Mouse (Mus musculus) E14TG2a.4 (cell line): ENCODE measurements at regions not wholly inside any gene's neighbourhood (a gene's known extent, or its start where the extent isn't known, plus 50 kb on each side); places are given as distances from the start of the nearest gene placed in this dataset.

ENCODE experiments used
- H3K27me3 ChIP-seq: 2 replicates; pipeline ENCODE4 v1.6.1; 2014; ENCODE audit warnings: low read length, control low read depth; ENCODE audit not compliant: insufficient read depth
- H3K36me3 ChIP-seq: 2 replicates; pipeline ENCODE4 v1.6.1; 2014; ENCODE audit warnings: low read length, control low read depth; ENCODE audit not compliant: insufficient read depth
- H3K4me1 ChIP-seq: replicated peaks from 2 replicates; pipeline ENCODE4 v1.6.1; 2014; ENCODE audit warnings: low read depth, low read length, control low read depth
- H3K4me3 ChIP-seq: replicated peaks from 2 replicates; pipeline ENCODE4 v1.5.1; 2014; ENCODE audit warnings: mild to moderate bottlenecking, low read length
- H3K9me3 ChIP-seq: 2 replicates; pipeline ENCODE4 v1.6.1; 2014; ENCODE audit warnings: low read length, control low read depth
- CTCF ChIP-seq: conservative IDR thresholded peaks from 2 replicates; pipeline ENCODE4 v1.5.1; 2014; ENCODE audit warnings: low read length
- NANOG ChIP-seq: IDR thresholded peaks from 2 replicates; pipeline ENCODE4 v1.6.1; 2014; ENCODE audit warnings: borderline replicate concordance, low read length, mixed read lengths
- POU5F1 ChIP-seq: IDR thresholded peaks from 2 replicates; pipeline ENCODE4 v1.6.1; 2014; ENCODE audit warnings: low read length, borderline replicate concordance

- Histone ChIP-seq H3K4me3 (no peak overlapping the region), H3K4me1 (no peaks in the 10 kb centered on the region), H3K36me3 (no peaks in the 10 kb centered on the region), H3K9me3 (no peaks in the 10 kb centered on the region), H3K27me3 (no peaks in the 10 kb centered on the region)
- TF ChIP-seq NANOG = no peak
- TF ChIP-seq POU5F1 = no peak
- TF ChIP-seq CTCF = no peak
Observed at GRCm38 (mm10) chr15:62492350-62492749, 1352.6 kb downstream of the Gsdmc2 start.

- Histone ChIP-seq H3K9me3 (no peaks in the 10 kb centered on the region), H3K4me3 (no peak overlapping the region), H3K36me3 (no peaks in the 10 kb centered on the region), H3K27me3 (no peaks in the 10 kb centered on the region), H3K4me1 (no peaks in the 10 kb centered on the region)
- no peak for TF ChIP-seq NANOG
- TF ChIP-seq CTCF = no peak
- no peak for TF ChIP-seq POU5F1
Observed at GRCm38 (mm10) chr15:62490548-62490947, 1354.4 kb downstream of the Gsdmc2 start.

DNA sequence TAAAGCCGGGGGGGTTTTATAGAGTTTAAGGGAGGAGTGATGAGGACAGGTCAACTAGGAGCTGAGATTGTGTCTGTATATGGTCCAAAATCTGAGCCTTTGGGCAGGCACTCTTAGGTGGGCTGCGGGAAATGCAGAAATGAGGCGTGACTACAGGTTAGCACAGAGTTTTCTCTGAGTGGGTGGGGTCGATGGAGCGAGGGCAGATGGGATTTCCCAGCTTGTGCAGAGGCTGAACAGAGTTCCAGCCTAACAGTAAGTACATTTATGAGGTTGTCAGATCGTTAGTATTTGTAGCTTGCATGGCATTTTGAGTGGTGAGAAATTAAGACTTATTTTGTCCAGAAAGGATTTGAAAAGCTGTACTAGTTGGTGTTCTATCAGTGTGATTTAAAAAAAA lies 1358.4 kb downstream of the Gsdmc2 start:
- no peaks in the 10 kb centered on the region for H3K36me3 ChIP-seq
- TF ChIP-seq POU5F1 (no peak), CTCF (no peak), NANOG (no peak)
- no peaks in the 10 kb centered on the region for H3K9me3 ChIP-seq
- H3K4me1 ChIP-seq = no peaks in the 10 kb centered on the region
- no peaks in the 10 kb centered on the region for H3K27me3 ChIP-seq
- H3K4me3 ChIP-seq = no peak overlapping the region

GRCm38 (mm10) chr15:62484350-62484749 lies 1360.6 kb downstream of the Gsdmc2 start:
- TF ChIP-seq POU5F1 (no peak), CTCF (no peak), NANOG (no peak)
- Histone ChIP-seq H3K4me3 (no peak overlapping the region), H3K27me3 (no peaks in the 10 kb centered on the region), H3K9me3 (no peaks in the 10 kb centered on the region), H3K36me3 (no peaks in the 10 kb centered on the region), H3K4me1 (no peaks in the 10 kb centered on the region)

GRCm38 (mm10) chr15:62483534-62483933 lies 1361.4 kb downstream of the Gsdmc2 start:
- Histone ChIP-seq H3K4me1 (no peaks in the 10 kb centered on the region), H3K4me3 (no peak overlapping the region), H3K9me3 (no peaks in the 10 kb centered on the region), H3K36me3 (no peaks in the 10 kb centered on the region), H3K27me3 (no peaks in the 10 kb centered on the region)
- TF ChIP-seq POU5F1 = no peak
- no peak for TF ChIP-seq CTCF
- TF ChIP-seq NANOG = no peak

GRCm38 (mm10) chr15:62482357-62482756 lies 1362.6 kb downstream of the Gsdmc2 start:
- H3K36me3 ChIP-seq = no peaks in the 10 kb centered on the region
- no peaks in the 10 kb centered on the region for H3K9me3 ChIP-seq
- no peaks in the 10 kb centered on the region for H3K4me1 ChIP-seq
- no peaks in the 10 kb centered on the region for H3K27me3 ChIP-seq
- no peak overlapping the region for H3K4me3 ChIP-seq
- TF ChIP-seq CTCF (no peak), NANOG (no peak), POU5F1 (no peak)

- Histone ChIP-seq H3K4me1 (no peaks in the 10 kb centered on the region), H3K4me3 (no peak overlapping the region), H3K36me3 (no peaks in the 10 kb centered on the region), H3K27me3 (no peaks in the 10 kb centered on the region), H3K9me3 (no peaks in the 10 kb centered on the region)
- TF ChIP-seq CTCF (no peak), NANOG (no peak)
Observed at GRCm38 (mm10) chr15:62477779-62478178, 1367.2 kb downstream of the Gsdmc2 start.

- no peak overlapping the region for H3K4me3 ChIP-seq
- no peaks in the 10 kb centered on the region for H3K36me3 ChIP-seq
- H3K9me3 ChIP-seq = no peaks in the 10 kb centered on the region
- no peaks in the 10 kb centered on the region for H3K27me3 ChIP-seq
- no peaks in the 10 kb centered on the region for H3K4me1 ChIP-seq
- TF ChIP-seq CTCF (no peak), POU5F1 (no peak), NANOG (no peak)
Observed at GRCm38 (mm10) chr15:62476452-62476851, 1368.5 kb downstream of the Gsdmc2 start.

DNA sequence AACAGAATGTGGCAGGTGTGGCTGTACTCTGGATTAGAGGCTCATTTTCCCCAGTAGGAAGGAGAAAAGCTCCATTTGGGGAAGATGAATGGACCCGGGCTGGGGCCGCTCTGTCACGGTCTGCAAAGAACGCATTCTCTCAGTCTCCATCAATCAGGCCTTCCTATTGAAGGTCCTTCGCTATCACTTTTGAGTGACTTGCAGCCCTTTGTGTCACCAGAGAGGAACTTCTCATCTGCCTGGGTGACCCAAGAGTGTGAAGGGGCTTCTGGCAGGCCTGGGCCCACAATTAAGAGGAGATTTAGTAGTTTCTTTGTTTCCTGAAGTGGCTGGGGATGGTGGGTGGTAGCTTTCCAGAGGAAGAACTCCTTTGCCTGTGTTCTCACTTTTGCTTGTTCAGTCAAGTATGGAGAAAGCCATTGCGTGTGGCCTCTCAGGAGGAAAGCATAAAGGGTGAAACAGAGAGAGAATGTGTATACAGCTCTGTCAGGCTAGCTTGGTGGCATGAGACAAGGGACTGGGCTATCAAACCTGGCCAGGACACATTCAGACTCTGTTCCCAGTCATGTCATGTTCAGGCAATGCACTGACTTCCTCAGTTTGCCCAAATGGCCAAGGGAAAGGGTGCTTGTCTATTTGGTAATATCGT lies 1374.2 kb downstream of the Gsdmc2 start:
- Histone ChIP-seq H3K4me3 (no peak overlapping the region), H3K36me3 (no peaks in the 10 kb centered on the region), H3K4me1 (no peaks in the 10 kb centered on the region), H3K27me3 (no peaks in the 10 kb centered on the region), H3K9me3 (no peaks in the 10 kb centered on the region)
- TF ChIP-seq CTCF (no peak), NANOG (no peak), POU5F1 (no peak)
